Mouse (Mus musculus): ENCODE results near the gene Ino80b.
A peak's percentile ranks its signal among the peaks of the same experiment; 100 is the strongest.
"Not testable (repeated sequence)": the region's sequence is repeated elsewhere in the genome, so short reads cannot be mapped to it uniquely, and the experiment has no call there.

Ino80b gene

GRCm38 (mm10) chr6:83125331-83125730 lies at the start of gene Ino80b:
Gene Ino80b, minus strand, starts transcription at chr6:83125431.
- DNase-seq (ENCODE audit: low spot score in 2 of 2): no peak

- no peak for DNase-seq (ENCODE audit: low spot score in 2 of 2)
Observed at GRCm38 (mm10) chr6:83172240-83172920, 47.1 kb upstream of the Ino80b start.

GRCm38 (mm10) chr6:83171063-83171462 lies 45.8 kb upstream of the Ino80b start:
- DNase-seq (ENCODE audit: low spot score in 2 of 2): no peak

DNA sequence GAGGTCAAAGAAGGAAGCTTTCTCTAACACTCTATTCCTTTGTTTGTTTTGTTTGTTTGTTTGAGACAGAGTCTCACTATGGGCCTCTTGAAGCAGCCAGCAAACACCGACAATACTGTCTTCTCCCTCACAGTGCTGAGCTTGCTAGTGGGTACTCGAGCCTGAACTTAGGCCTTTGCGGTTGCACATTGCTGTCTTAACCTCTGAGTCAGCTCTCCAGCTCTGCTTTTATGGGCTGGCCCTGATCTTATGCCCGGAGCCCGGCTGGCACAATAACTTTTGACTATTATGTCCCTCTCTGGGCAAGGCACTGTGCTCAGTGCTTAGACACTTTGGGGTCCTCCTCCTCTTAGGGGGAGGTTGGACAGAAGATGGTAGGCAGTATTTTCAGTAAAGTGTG lies 44.6 kb upstream of the Ino80b start:
- no peak for DNase-seq (ENCODE audit: low spot score in 2 of 2)

- DNase-seq (ENCODE audit: low spot score in 2 of 2): no peak
Observed at GRCm38 (mm10) chr6:83166243-83166630, 41.0 kb upstream of the Ino80b start.

- peak; percentile 82 to 93 for DNase-seq (ENCODE audit: low spot score in 2 of 2)
Observed at GRCm38 (mm10) chr6:83165607-83166242, 40.5 kb upstream of the Ino80b start, which contains the start of gene Dctn1. Gene Dctn1, plus strand, starts transcription at chr6:83165920.

DNA sequence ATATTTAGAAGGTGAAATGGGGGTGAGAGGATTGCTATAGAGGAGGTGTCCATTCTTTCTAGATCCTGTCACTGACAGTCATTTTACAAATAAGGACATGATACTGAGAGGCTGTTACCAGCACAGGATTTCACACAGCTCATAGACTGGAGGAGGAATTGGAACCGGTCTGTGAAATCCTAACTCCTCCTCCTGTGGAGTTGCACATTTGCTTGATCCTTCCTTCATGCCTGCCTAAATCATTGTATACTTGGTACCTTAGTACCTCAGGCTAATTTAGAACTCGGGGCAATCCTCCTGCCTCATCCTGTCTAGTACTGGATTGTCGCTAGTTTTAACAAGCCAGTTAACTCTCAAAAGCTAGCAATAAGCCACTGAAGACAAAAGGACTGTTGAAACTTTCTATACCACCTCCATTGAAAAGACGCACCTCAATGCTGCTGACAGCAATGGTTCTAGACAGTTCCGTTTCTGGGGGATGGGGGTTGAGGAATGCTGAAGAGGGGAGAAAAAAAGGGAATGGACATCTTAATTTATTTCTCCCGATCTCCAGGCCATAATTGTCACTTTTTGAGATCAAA lies 39.9 kb upstream of the Ino80b start:
- DNase-seq (ENCODE audit: low spot score in 2 of 2): no peak

DNA sequence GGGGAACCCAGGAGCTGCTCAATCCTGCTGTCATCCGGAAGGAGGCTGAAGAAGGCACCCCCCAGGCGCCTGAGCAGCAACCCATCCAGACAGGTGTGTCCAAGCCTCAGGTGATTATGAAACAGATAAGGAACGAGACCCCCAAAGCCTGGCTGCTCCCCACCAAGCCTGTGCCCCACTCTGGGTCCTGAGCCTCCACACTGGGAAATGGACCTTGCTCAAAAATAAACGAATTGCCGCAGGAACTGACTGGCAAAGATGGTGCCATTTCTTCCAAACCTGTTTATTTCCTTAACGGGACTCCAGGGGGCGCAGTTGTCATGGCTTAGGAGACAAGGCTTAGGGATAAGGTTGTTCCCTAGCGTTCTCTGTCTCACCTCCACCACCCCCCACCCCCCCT lies 37.5 kb upstream of the Ino80b start:
- DNase-seq (ENCODE audit: low spot score in 2 of 2): peak in 1 of 2 experiments; percentile 65

GRCm38 (mm10) chr6:83161921-83162641 lies 36.9 kb upstream of the Ino80b start:
- DNase-seq (ENCODE audit: low spot score in 2 of 2): no peak

GRCm38 (mm10) chr6:83161442-83161841 lies 36.2 kb upstream of the Ino80b start:
- DNase-seq (ENCODE audit: low spot score in 2 of 2): no peak

DNA sequence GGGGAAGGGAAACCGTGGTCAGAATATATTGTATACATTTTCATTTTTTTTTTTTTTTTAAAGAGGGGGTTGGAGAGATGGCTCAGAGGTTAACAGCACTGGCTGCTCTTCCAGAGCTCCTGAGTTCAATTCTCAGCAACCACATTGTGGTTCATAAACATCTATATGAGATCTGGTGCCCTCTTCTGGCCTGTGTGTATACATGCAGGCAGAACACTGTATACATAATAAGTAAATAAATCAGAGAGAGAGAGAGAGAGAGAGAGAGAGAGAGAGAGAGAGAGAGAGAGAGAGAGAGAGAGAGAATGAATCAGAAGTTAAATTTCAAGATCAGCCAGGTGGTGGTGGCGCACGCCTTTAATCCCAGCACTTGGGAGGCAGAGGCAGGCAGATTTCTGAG lies 34.2 kb upstream of the Ino80b start:
- not testable (repeated sequence) for DNase-seq (ENCODE audit: low spot score in 2 of 2)

DNA sequence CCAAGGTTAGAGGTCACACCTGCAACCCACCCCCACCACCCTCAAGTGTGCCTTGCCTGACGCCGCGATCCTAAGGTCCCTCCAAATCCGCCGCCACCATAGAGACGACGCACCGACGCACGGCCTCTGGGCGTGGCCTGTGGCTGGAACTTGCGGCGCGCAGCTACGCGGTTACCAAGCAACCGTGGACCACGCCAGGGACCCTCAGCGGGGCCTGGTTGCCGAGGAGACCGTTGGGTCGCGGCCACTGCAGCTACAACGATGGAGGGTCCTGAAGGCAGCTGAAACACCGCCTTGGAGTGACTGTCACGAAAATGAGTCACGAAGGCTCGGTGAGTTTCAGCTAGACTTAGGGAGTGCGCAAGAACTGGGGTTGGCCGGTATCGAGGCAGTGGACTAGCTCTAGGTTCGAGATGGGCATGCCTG lies 31.0 kb upstream of the Ino80b start, which contains the start of the genes Wdr54 and 1700003E16Rik:
Gene Wdr54 (minus strand): TSS at position 139 of the 426 bp plus-strand sequence.
Gene 1700003E16Rik (plus strand): TSS at position 146 of the 426 bp plus-strand sequence.
- peak; percentile 61 to 79 for DNase-seq (ENCODE audit: low spot score in 2 of 2)

GRCm38 (mm10) chr6:83155552-83156238 lies 30.5 kb upstream of the Ino80b start:
- DNase-seq (ENCODE audit: low spot score in 2 of 2): peak in 1 of 2 experiments; percentile 35

DNA sequence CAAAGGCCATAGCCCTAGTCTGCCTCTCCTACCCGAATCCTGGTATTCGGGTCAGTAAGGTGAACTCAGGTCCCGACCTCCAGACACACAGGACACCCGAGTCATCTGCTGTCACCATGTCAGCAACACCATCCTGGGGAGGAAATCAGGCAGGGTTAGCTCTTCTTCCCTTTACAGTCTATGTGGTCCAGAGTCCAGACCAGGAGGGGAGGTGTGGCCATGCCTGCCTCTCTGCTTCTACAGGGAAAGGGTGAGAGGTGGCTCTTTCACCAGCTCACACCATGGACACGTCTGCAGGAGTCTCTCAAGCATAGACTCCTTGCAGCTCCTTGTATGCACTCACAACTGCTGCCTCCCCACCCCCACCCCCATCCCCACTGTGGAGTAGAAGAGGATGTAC lies 28.3 kb upstream of the Ino80b start:
- no peak for DNase-seq (ENCODE audit: low spot score in 2 of 2)

DNA sequence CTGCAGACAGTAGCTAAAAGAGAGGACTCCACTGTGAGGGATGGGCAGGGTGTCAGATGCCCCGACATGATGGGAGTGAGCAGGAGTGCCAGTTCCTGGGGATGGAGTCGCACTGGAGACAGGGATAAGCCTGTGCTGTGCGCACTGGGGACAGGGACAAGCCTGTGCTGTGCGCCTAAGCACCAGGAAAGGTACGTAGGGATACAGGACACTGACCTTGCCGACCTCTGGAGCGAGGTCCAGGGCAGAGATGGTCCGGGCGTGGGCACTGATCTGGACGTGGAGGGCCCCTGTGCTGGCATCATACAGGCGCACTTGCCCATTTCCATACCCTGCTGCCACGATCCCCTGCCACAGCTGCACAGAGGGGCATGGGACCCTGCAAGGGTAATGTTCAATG lies 27.8 kb upstream of the Ino80b start:
- DNase-seq (ENCODE audit: low spot score in 2 of 2): no peak

GRCm38 (mm10) chr6:83151721-83152120 lies 26.5 kb upstream of the Ino80b start:
- no peak for DNase-seq (ENCODE audit: low spot score in 2 of 2)

DNA sequence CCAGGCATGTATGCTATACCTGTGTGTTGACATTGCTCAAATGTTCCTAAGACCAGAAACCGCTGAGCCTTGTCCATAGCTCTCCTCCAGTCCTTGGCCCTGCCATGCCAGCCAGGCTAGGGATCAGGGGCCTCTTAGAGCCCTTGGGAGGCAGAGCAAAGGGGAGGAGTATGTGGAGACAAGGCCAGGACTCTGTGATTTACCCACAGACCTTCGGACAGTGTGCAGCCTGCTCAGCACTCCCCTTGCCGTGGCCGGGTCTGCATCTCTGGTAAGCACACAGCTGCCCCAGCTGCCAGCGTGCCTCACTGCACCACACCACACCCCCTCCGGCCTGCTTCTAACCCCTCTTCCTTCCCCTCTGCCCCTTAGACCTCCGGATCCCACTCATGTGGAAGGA lies 22.0 kb upstream of the Ino80b start:
- no peak for DNase-seq (ENCODE audit: low spot score in 2 of 2)

GRCm38 (mm10) chr6:83145805-83146204 lies 20.6 kb upstream of the Ino80b start:
- no peak for DNase-seq (ENCODE audit: low spot score in 2 of 2)

DNA sequence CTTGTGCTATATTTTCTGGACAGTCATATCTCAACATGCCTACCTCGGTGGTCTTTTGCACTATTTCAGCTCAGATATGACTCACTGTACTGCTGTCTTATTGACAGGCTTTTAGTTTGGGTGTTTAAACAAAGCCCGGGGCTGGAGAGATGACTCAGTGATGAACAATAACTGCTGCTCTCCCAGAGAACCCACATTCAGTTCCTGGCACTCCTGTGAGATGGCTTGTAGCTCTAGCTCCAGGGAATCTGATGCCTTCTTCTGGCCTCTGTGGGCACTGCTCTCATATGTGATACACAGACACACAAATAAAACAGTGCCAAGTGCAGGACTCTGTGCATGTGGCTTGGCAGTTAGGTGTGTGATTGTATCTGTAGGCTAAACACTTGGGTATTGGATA lies 20.0 kb upstream of the Ino80b start:
- DNase-seq (ENCODE audit: low spot score in 2 of 2): no peak

GRCm38 (mm10) chr6:83142886-83143285 lies 17.7 kb upstream of the Ino80b start:
- no peak for DNase-seq (ENCODE audit: low spot score in 2 of 2)

GRCm38 (mm10) chr6:83142211-83142731 lies 17.0 kb upstream of the Ino80b start:
- no peak for DNase-seq (ENCODE audit: low spot score in 2 of 2)

Data from cerebellum, postnatal 4 days (tissue).